Mouse (Mus musculus) brown adipose tissue, adult 24 weeks (tissue): ENCODE measurements around the gene Srgap2. TPM values are rescaled to one million over a fixed set of nuclear protein-coding genes. Genes with fewer than 3 reads are reported as not detected.

Experiments
- H3K27ac ChIP-seq: fragments of 200-500 bp; replicated peaks from 2 replicates; pipeline ENCODE4 v1.5.1; 2012; ENCODE audit warnings: low read depth, mild to moderate bottlenecking, low read length
- H3K4me1 ChIP-seq: fragments of 200-500 bp; 2 replicates; pipeline ENCODE4 v1.6.1; 2012; ENCODE audit warnings: low read length, mixed read lengths; ENCODE audit not compliant: control insufficient read depth, insufficient read depth, insufficient read length
- H3K4me3 ChIP-seq: fragments of 200-500 bp; 2 replicates; pipeline ENCODE4 v1.5.1; 2012; ENCODE audit warnings: low read depth, mild to moderate bottlenecking, low read length, moderate library complexity; ENCODE audit not compliant: insufficient read depth
- polyA plus RNA-seq: library from polyadenylated mRNA; stranded (reverse); fragments of >200 nt; gene quantifications from 2 replicates; pipeline ENCODE4 v1.2.4, GENCODE M21; 2012; ENCODE audit not compliant: missing spikeins, insufficient read depth, insufficient read length

Gene Srgap2
- polyA plus RNA-seq, 1 experiment = 7.8 TPM

DNA sequence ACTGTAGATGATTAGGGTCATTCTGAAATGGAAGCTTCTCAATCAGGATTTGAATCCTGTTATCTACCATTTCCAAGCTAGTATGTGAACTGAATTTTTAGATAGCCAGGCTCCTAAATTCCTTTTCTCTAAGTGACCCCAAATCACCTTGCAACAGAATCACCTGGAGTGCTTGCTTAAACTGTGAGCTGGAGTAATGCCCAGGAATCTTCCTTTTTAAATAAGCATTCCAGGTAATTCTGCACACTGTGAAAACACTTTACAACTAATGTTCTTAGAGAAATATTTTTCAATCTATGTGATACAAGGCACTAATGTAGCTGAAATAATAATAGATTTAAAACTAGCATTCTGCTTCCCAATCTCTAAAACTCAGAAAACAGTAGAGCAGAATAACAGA, 106.0 kb downstream of the Srgap2 start:
- H3K4me3 ChIP-seq = no peak overlapping the region
- peaks cover 9% of the 10 kb centered on the region for H3K4me1 ChIP-seq
- no peak overlapping the region for H3K27ac ChIP-seq

- Histone ChIP-seq H3K4me1 (peaks cover 9% of the 10 kb centered on the region), H3K4me3 (no peak overlapping the region), H3K27ac (no peak overlapping the region)
Measured at GRCm38 (mm10) chr1:131420660-131421059, 106.5 kb downstream of the Srgap2 start.

GRCm38 (mm10) chr1:131419307-131419706, 107.8 kb downstream of the Srgap2 start:
- H3K4me3 ChIP-seq = no peak overlapping the region
- peaks cover 9% of the 10 kb centered on the region for H3K4me1 ChIP-seq
- no peak overlapping the region for H3K27ac ChIP-seq

- H3K4me3 ChIP-seq = no peak overlapping the region
- H3K4me1 ChIP-seq = peaks cover 3% of the 10 kb centered on the region; the same call in 1 of the 2 replicates
- no peak overlapping the region for H3K27ac ChIP-seq
Measured at GRCm38 (mm10) chr1:131417821-131418660, 109.1 kb downstream of the Srgap2 start.

- no peaks in the 10 kb centered on the region for H3K4me1 ChIP-seq
- no peak overlapping the region for H3K27ac ChIP-seq
- H3K4me3 ChIP-seq = no peak overlapping the region
Measured at GRCm38 (mm10) chr1:131417059-131417750, 109.9 kb downstream of the Srgap2 start.

- H3K4me1 ChIP-seq = peaks cover 2% of the 10 kb centered on the region; the same call in 1 of the 2 replicates
Measured at GRCm38 (mm10) chr1:131403567-131403966, 123.6 kb downstream of the Srgap2 start.

GRCm38 (mm10) chr1:131400844-131401243, 126.3 kb downstream of the Srgap2 start:
- Histone ChIP-seq H3K4me3 (no peak overlapping the region), H3K27ac (no peak overlapping the region)

More at GRCm38 (mm10) chr1:131403567-131403966, 123.6 kb downstream of the Srgap2 start:
- H3K27ac ChIP-seq = no peak overlapping the region
- no peak overlapping the region for H3K4me3 ChIP-seq

DNA sequence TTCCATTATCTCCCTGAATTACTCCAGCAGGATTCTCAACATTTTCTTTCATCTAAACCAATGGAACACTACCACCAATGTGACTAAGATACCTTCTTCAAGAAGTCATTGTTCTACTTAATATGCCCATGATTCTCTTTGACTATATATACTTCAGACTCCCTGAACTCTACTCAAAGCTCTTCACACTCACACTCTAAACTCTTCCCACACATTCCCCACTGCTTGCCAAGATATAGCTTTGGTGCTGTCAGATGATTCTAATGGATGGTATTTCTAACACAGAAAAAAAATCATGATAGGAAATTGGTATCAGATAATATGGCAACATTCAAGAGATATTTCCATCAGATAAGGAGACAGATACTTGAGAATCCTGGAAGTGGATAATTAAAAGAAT, 129.0 kb downstream of the Srgap2 start:
- Histone ChIP-seq H3K27ac (no peak overlapping the region), H3K4me1 (peaks cover 4% of the 10 kb centered on the region), H3K4me3 (no peak overlapping the region)

More at GRCm38 (mm10) chr1:131400844-131401243, 126.3 kb downstream of the Srgap2 start:
- H3K4me1 ChIP-seq = peaks cover 2% of the 10 kb centered on the region; the same call in 1 of the 2 replicates

DNA sequence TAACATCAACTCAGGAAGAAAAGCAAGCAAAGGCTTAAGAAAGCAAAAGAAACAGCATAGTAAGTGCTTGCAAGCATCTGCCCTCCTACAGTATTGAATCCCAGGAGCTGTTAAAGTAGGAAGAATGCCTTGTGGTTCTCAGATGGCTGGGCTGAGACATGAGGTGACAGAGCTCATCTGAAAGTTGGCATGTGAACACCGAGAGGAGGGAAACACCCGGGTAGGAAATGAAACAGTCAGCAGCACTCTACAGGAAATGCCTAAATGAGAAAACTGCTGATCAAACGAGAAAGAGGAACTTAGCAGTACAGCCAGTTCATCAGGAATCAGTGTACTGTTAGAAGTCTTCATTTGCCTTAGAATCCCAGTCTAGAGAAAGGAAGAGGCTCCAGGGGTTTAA, 142.7 kb downstream of the Srgap2 start:
- Histone ChIP-seq H3K27ac (peak overlapping the region; percentile 19; the same call in 1 of the 2 replicates), H3K4me1 (peaks cover 10% of the 10 kb centered on the region), H3K4me3 (no peak overlapping the region)

DNA sequence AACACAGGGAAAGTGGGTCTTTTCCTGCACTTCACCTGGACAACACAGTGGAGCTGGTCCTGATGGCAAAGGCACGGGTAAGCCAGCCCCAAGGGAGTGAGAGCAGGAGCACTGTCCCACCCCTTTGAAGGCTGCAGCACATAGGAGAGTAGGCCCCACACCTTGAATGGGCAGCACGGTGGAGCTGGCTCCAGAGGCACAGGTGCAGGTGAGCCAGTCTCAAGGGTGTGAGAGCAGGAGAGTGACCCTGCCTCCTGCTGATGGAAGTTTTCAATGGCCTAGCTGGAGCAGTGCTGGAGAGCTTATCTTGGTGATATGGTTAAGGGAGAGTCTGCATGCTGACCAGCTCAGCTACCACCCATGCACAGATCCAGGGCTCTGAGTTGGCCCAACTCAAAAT, 145.0 kb downstream of the Srgap2 start:
- Histone ChIP-seq H3K4me3 (no peak overlapping the region), H3K27ac (no peak overlapping the region), H3K4me1 (peaks cover 18% of the 10 kb centered on the region)

GRCm38 (mm10) chr1:131380254-131380653, 146.9 kb downstream of the Srgap2 start:
- Histone ChIP-seq H3K27ac (0 out of 2 replicates have a peak overlapping the region, but pooled peaks have one; percentile 29), H3K4me1 (peaks cover 18% of the 10 kb centered on the region), H3K4me3 (no peak overlapping the region)

DNA sequence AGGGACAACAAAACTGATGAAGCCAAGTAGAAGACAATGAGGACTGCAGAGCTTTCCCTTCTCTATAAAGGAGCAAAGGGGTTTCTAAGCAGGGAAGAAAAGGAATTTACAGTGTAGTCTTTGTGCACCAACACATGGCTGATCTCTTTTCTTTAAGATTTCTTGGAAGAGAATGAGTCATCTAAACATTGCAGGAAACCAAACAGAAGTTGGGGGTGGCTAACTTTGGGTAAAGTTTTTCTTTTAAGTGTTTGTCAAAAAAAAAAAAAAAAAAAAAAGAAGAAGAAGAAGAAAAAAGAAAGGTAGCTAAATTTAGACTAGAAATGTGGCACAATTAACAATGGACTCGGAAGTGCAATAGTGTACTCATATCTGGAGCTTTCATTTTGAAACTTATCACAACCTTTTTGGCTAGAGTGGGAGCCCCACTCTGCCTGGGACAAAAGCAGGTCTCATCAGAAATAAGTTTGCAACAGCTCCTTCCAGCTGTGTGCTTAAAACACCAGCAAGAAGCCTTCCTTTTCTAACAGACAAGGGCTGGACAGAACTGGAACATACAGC, 148.2 kb downstream of the Srgap2 start:
- H3K27ac ChIP-seq = peak overlapping the region; percentile 67
- H3K4me1 ChIP-seq = peaks cover 18% of the 10 kb centered on the region

GRCm38 (mm10) chr1:131378081-131378913, 148.9 kb downstream of the Srgap2 start:
- peak overlapping the region; percentile 67 for H3K27ac ChIP-seq
- peaks cover 18% of the 10 kb centered on the region for H3K4me1 ChIP-seq
- H3K4me3 ChIP-seq = no peak overlapping the region

More for the DNA sequence above, 148.2 kb downstream of the Srgap2 start:
- H3K4me3 ChIP-seq = no peak overlapping the region

GRCm38 (mm10) chr1:131365832-131366231, 161.3 kb downstream of the Srgap2 start:
- no peak overlapping the region for H3K27ac ChIP-seq
- H3K4me1 ChIP-seq = no peaks in the 10 kb centered on the region
- no peak overlapping the region for H3K4me3 ChIP-seq
